Mouse (Mus musculus): ENCODE measurements around the gene Pak1ip1.

DNA sequence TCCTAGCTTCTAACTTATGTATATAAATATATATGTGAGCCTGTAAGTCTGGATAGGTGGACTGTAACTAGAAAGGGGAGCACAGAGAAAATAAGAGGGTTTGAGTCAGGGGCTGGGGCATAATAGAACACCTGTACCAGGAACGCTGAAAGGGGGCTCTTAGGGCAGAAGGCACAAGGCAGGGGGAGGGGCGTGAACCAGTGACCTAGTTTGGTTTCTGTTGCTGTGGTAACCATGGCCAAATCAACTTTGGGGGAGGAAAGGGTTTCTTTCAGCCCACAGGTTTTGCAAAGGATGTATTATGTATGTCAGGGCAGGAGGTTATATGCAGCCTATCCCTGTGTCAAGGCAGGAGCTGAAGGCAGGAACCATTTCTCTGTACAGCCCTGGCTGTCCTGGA lies 29.0 kb upstream of the Pak1ip1 start:
- TF ChIP-seq CTCF (IDR thresholded peaks at IDR 0.05; ENCODE audit: extremely low read depth, insufficient read depth, insufficient read length, insufficient replicate concordance) (no peak), POLR2A (IDR thresholded peaks at IDR 0.05; ENCODE audit: low read depth, low read length) (no peak)
